Mouse (Mus musculus): ENCODE data around the gene Cadm3.

Cadm3 gene

GRCm38 (mm10) chr1:173367356-173368046 lies at the start of gene Cadm3:
Gene Cadm3, minus strand, starts transcription at chr1:173367695.
- DNase-seq (ENCODE audit: low spot score), result no peak

GRCm38 (mm10) chr1:173414631-173415030 lies 47.1 kb upstream of the Cadm3 start:
- DNase-seq (ENCODE audit: low spot score), result no peak

- no peak for DNase-seq (ENCODE audit: low spot score)
These were observed 44.4 kb upstream of the Cadm3 start for GRCm38 (mm10) chr1:173411863-173412262.

- DNase-seq (ENCODE audit: low spot score), result no peak
These were observed 41.6 kb upstream of the Cadm3 start for GRCm38 (mm10) chr1:173409066-173409465.

GRCm38 (mm10) chr1:173404696-173405309 lies 37.3 kb upstream of the Cadm3 start:
- DNase-seq (ENCODE audit: low spot score), result no peak

- peak; percentile 78 for DNase-seq (ENCODE audit: low spot score)
These were observed 31.0 kb upstream of the Cadm3 start for GRCm38 (mm10) chr1:173398323-173398970.

GRCm38 (mm10) chr1:173391754-173392153 lies 24.3 kb upstream of the Cadm3 start:
- DNase-seq (ENCODE audit: low spot score), result no peak

GRCm38 (mm10) chr1:173389901-173390401 lies 22.5 kb upstream of the Cadm3 start:
- DNase-seq (ENCODE audit: low spot score), result peak; percentile 92

- DNase-seq (ENCODE audit: low spot score), result peak; percentile 46
These were observed 21.9 kb upstream of the Cadm3 start for GRCm38 (mm10) chr1:173389431-173389830.

- DNase-seq (ENCODE audit: low spot score), result no peak
These were observed 13.9 kb upstream of the Cadm3 start for GRCm38 (mm10) chr1:173381436-173381835.

GRCm38 (mm10) chr1:173377380-173378112 lies 10.1 kb upstream of the Cadm3 start:
- DNase-seq (ENCODE audit: low spot score), result peak; percentile 69

- no peak for DNase-seq (ENCODE audit: low spot score)
These were observed 6.5 kb upstream of the Cadm3 start for GRCm38 (mm10) chr1:173374020-173374419.

GRCm38 (mm10) chr1:173371586-173371985 lies 4.1 kb upstream of the Cadm3 start:
- DNase-seq (ENCODE audit: low spot score), result no peak

- DNase-seq (ENCODE audit: low spot score), result no peak
These were observed 3.0 kb upstream of the Cadm3 start for GRCm38 (mm10) chr1:173370456-173370855.

GRCm38 (mm10) chr1:173369611-173370010 lies 2.1 kb upstream of the Cadm3 start:
- DNase-seq (ENCODE audit: low spot score), result no peak

- no peak for DNase-seq (ENCODE audit: low spot score)
These were observed 667 bp downstream of the Cadm3 start for GRCm38 (mm10) chr1:173366701-173367355.

- DNase-seq (ENCODE audit: low spot score), result no peak
These were observed 1.5 kb downstream of the Cadm3 start for GRCm38 (mm10) chr1:173365970-173366409.

GRCm38 (mm10) chr1:173364125-173364800 lies 3.2 kb downstream of the Cadm3 start:
- no peak for DNase-seq (ENCODE audit: low spot score)

- DNase-seq (ENCODE audit: low spot score), result no peak
These were observed 4.1 kb downstream of the Cadm3 start for GRCm38 (mm10) chr1:173363436-173363835.

- DNase-seq (ENCODE audit: low spot score), result no peak
These were observed 5.8 kb downstream of the Cadm3 start for GRCm38 (mm10) chr1:173361651-173362050.

Measured in layer of hippocampus, adult 9-10 months (tissue).